Mouse (Mus musculus) brain, embryonic 18.5 days (tissue): ENCODE results near the gene Olfr1014.

ENCODE experiments used
- DNase-seq: peaks from one replicate; pipeline ENCODE4 v3.0.0-alpha.2; 2012; ENCODE audit warnings: low read depth, low spot score

Gene Olfr1014

DNA sequence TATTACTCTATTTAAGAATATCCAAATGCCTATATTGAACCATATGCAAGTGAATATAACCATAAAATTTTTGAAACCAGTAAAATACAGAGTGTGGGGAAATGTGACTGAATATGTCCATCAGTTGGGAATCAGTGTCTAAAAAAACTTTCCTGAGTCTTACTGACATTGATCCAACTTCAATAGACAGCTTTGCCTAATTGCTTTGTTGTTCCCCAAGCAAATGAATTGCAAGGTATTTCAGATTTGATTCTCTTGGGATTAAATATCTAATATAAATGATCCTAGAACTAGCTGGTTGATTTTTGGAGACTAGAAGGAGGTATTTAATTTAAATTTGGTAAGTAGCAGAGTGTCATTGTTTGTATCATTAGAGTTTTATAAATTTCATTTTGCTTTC, at the start of gene Olfr1014:
TSS of gene Olfr1014 (plus strand) at position 301 of the 400 bp plus-strand sequence.
- DNase-seq, result no peak

- peak; percentile 12 for DNase-seq
These were observed 46.7 kb upstream of the Olfr1014 start for GRCm38 (mm10) chr2:85725793-85726192.

- DNase-seq, result no peak
These were observed 18.7 kb upstream of the Olfr1014 start for GRCm38 (mm10) chr2:85753822-85754221.

DNA sequence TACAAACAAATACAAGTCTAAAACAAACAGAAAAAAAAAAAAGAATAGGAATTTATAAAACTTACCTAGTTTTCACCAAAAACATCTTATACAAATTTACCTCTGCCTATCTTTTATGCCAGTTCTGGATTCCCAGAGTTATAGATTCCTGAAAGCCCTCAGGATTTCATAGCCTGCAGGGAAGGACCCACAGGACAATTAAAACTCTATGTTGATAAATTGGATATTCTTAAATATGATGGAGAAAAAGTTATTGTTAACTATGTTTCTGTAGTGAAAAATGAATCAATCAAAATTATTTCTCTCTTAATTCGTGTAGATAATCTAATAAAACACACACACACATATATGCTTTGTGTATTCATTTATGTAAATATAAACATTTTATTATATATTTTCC, 9.8 kb upstream of the Olfr1014 start, which contains the start of gene Olfr1012:
TSS of gene Olfr1012 (minus strand) at position 101 of the 400 bp plus-strand sequence.
- DNase-seq, result no peak

DNA sequence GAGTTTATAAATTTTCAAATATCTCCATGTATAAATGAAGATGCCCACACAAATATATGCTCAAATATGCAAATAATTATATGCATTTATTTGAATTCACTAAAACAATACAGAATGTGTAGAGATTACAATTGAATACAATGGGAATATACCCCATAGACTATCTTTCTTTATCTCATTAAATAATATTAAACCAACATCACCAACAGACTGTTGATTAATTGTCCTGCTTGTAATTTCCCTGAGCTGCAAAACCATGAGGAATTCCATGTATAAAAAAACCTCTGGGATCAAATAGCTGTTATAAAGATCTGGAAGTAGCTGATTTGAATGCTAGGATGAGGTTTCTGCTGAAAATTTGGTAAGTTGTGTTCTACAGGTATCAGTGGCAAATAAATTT, 5.7 kb upstream of the Olfr1014 start, which contains the start of gene Olfr1013:
TSS of gene Olfr1013 (plus strand) at position 301 of the 400 bp plus-strand sequence.
- DNase-seq, result no peak

GRCm38 (mm10) chr2:85781717-85782116, 9.2 kb downstream of the Olfr1014 start, which contains the start of gene Olfr1015:
Gene Olfr1015, plus strand, starts transcription at chr2:85782017.
- no peak for DNase-seq

GRCm38 (mm10) chr2:85792331-85792730, 19.8 kb downstream of the Olfr1014 start:
- peak; percentile 2 for DNase-seq

DNA sequence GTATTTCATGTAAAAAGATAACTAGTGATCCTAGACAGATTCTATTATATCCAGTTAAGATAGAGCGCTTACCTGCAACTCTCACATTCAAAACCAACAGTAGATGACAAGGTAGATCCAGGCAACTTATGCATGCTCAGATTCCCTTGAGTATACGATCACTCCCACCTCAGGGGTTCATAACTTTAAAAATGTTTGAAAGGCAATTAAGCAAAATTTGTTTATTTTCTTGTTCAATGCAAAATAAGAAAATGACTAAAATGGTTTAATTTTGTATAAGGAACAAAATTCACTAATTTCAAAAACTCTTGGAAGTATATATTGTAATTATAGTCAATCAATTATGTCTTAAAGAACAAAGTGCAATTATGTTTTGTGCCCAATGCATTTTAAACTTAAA, 29.9 kb downstream of the Olfr1014 start, which contains the start of gene Olfr1016:
TSS of gene Olfr1016 (minus strand) at position 101 of the 400 bp plus-strand sequence.
- DNase-seq, result no peak

DNA sequence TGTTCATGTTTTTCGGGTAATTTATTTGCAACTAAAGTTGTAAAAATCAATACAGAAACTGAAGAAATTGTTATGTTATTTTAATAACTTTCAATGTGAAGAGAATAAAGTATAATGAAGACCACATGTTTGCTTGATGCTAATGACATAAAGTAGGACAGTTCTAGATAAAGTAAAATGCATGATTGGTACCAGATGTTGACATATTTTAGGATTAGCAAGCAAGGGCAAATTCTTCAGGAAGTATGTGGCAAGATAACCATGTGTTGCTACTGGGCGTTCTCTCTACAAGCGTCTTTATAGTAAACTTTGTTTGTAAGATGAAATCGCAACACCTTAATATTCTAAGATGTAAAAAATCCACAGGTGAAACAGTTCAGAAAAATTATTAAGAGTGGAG, 32.0 kb downstream of the Olfr1014 start:
- no peak for DNase-seq

DNA sequence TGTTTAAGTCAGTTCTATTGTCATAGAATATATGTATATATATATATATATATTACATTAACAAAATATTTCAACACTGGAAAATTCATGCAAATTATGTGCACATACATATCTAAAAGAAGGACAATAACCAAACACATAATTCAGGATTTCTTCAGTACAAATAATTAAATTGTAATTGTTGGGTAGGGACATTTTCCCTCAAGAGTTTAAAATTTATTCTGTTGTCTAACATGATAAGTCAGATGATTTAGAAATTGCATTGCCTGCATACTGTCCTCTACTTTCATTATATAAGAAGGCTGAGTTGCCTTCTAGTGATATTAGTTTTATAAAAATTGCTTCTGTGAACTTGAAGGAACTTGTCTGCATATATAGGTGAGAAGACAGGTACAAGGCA, 45.7 kb downstream of the Olfr1014 start, which contains the start of gene Olfr1018:
TSS of gene Olfr1018 (plus strand) at position 301 of the 400 bp plus-strand sequence.
- no peak for DNase-seq
